Mouse (Mus musculus) ES-CJ7 (cell line): ENCODE results near the gene Pnpla5.
A peak's percentile ranks its signal among the peaks of the same experiment; 100 is the strongest.

ENCODE experiments used
- DNase-seq: peaks from one replicate; pipeline ENCODE4 v3.0.0; 2011; ENCODE audit warnings: low read depth, low spot score

Gene Pnpla5

GRCm38 (mm10) chr15:84069455-84070050 lies 53.4 kb downstream of the Pnpla5 start:
- DNase-seq, result no peak

- DNase-seq, result no peak
These were observed 57.3 kb downstream of the Pnpla5 start for GRCm38 (mm10) chr15:84065701-84066100.

- peak; percentile 89 for DNase-seq
These were observed 57.8 kb downstream of the Pnpla5 start, which contains the start of gene Efcab6 for GRCm38 (mm10) chr15:84065140-84065539. Gene Efcab6 (minus strand): TSS chr15:84065379.
